Mouse (Mus musculus): ENCODE measurements around the gene Rexo2. TPM values are rescaled to one million over a fixed set of nuclear protein-coding genes. Genes with fewer than 3 reads are reported as not detected.

The Rexo2 gene
- 79.6 TPM for polyA plus RNA-seq (2014; fragmentation: Illumina TruSeq; extraction: RNeasy Lipid Tissue Mini Kit (QIAGEN cat#74804); ENCODE audit: low read depth, low replicate concordance)

DNA sequence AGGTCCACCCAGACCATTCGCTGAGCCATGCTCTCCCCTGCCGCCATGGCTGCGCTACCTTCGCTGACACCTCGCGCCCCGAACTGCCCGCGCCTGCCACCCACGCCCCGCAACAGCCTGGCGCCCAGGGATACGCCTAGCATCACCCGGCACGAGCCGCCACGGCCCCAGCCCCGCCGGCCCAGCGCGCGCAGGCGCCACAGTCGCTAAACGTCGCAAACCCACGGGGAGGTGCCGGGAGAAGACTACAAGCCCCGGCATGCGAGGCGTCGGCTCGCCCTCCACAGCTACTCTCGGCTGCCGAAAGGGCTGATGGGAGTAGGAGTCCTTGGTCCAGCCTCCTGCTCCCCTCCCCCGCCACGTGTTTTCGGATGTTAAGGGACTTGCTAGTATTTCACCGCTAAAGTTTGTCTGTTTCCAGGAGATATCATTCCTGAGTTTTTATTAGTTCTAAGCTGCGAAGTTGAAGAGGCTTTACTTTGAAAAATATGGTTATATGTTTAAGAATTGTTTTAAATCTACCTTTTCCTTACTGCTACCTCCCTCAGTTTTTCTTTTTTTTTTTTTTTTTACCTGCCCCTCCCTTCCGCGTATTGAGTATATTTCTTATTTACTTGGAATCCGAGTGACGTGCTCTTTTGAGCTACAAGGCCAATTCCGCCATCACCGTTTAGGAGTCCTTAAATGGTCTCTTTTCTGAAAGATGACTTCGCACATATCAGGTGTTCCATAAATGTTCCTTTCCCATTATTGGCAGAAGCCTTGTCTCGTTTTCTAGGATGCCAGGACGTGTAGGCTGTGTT lies at the start of gene Rexo2:
Gene Rexo2, minus strand, starts transcription at position 213 of the 803 bp plus-strand sequence.

DNA sequence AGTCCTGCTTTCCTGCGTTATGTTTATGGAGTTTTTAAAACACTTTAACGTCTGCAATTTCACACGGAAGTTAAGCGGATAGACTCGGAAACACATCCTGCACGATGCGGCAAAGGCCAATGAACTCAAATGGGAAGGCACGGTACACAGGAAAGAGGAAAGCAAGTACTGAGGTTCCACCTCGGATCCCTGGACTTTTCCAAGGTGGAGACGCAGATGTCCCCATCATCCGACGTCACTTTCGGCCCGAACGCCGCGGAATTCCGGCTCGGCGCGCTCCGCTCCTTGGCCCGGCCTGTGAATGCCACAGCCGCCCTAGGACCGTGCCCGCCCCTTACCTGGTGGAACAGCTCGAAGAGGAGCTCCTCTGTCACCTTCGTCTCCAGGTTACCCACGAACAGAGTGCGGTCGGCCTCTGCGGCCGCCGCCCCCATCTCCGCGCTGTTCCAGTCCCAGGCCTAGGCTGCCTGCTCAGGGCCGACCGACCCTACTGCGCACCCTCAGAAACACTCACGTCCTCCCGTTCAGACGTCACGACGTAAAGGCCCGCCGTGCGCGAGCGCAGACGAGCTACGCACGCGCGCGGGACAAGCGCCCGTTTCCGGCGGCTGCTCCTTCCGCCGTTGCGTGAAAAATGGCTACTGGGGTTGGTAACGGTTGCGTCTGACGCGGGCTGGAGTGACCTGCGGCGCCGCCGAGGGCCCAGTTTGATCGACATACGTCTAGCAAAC lies 14.6 kb upstream of the Rexo2 start, which contains the start of the genes Rbm7 and Gm5617:
Gene Rbm7, minus strand, starts transcription at position 483 of the 731 bp plus-strand sequence.
Gene Gm5617, plus strand, starts transcription at position 626 of the 731 bp plus-strand sequence.

Other genes with a start within 250 kb of the Rexo2 start
- gene Nxpe2, start 127.2 kb downstream of the Rexo2 start, polyA plus RNA-seq (2014; fragmentation: Illumina TruSeq; extraction: RNeasy Lipid Tissue Mini Kit (QIAGEN cat#74804); ENCODE audit: low read depth, low replicate concordance), result 5.0 TPM
- gene Rbm7, start 14.7 kb upstream of the Rexo2 start, polyA plus RNA-seq (2014; fragmentation: Illumina TruSeq; extraction: RNeasy Lipid Tissue Mini Kit (QIAGEN cat#74804); ENCODE audit: low read depth, low replicate concordance), result 26.1 TPM
- 29.5 TPM for gene Gm5617, start 14.8 kb upstream of the Rexo2 start, polyA plus RNA-seq (2014; fragmentation: Illumina TruSeq; extraction: RNeasy Lipid Tissue Mini Kit (QIAGEN cat#74804); ENCODE audit: low read depth, low replicate concordance)
- gene Nnmt, start 124.5 kb upstream of the Rexo2 start, polyA plus RNA-seq (2014; fragmentation: Illumina TruSeq; extraction: RNeasy Lipid Tissue Mini Kit (QIAGEN cat#74804); ENCODE audit: low read depth, low replicate concordance), result 4.8 TPM

Measured in heart, adult 10 weeks (tissue).